Mouse (Mus musculus) kidney, embryonic 16.5 days (tissue): Measurements from ENCODE around the gene Trim34a. TPM values are rescaled to one million over a fixed set of nuclear protein-coding genes. Genes with fewer than 3 reads are reported as not detected.
A peak's percentile ranks its signal among the peaks of the same experiment; 100 is the strongest.
"Not testable (repeated sequence)": the region's sequence is repeated elsewhere in the genome, so short reads cannot be mapped to it uniquely, and the experiment has no call there.

Experiments used
- ATAC-seq: fragments of 200-750 bp; cut with Nextera tagmentation; 2 replicates; pipeline ENCODE4 v1.8.0; 2017; ENCODE audit warnings: moderate TSS enrichment; ENCODE audit not compliant: low FRiP score, low TSS enrichment
- H3K27ac ChIP-seq: fragments of 300-500 bp; sonication (generic); 2 replicates; pipeline ENCODE4 v1.5.1; 2014; ENCODE audit warnings: low read length
- H3K27me3 ChIP-seq: fragments of 300-500 bp; sonication (generic); 2 replicates; pipeline ENCODE4 v1.6.1; 2014; ENCODE audit warnings: low read length, control low read depth, mixed read lengths; ENCODE audit not compliant: insufficient read depth
- H3K36me3 ChIP-seq: fragments of 300-500 bp; sonication (generic); 2 replicates; pipeline ENCODE4 v1.6.1; 2014; ENCODE audit warnings: low read length, control low read depth, mixed read lengths; ENCODE audit not compliant: insufficient read depth
- H3K4me1 ChIP-seq: fragments of 300-500 bp; sonication (generic); 2 replicates; pipeline ENCODE4 v1.6.1; 2014; ENCODE audit warnings: low read length, control low read depth, mixed read lengths; ENCODE audit not compliant: insufficient read depth
- H3K4me2 ChIP-seq: fragments of 300-500 bp; sonication (generic); replicated peaks from 2 replicates; pipeline ENCODE4 v1.6.1; 2014; ENCODE audit warnings: low read depth, low read length
- H3K4me3 ChIP-seq: fragments of 300-500 bp; sonication (generic); 2 replicates; pipeline ENCODE4 v1.5.1; 2014; ENCODE audit warnings: mild to moderate bottlenecking, low read length
- H3K9ac ChIP-seq: fragments of 300-500 bp; sonication (generic); replicated peaks from 2 replicates; pipeline ENCODE4 v1.6.1; 2014; ENCODE audit warnings: low read length
- H3K9me3 ChIP-seq: fragments of 300-500 bp; sonication (generic); 2 replicates; pipeline ENCODE4 v1.6.1; 2016; ENCODE audit warnings: low read length, control low read depth
- WGBS: fragments of 180-500 bp; shearing (Covaris S2); extraction: QIAGEN DNeasy Blood & Tissue Kit; methylation state at CpG from one replicate; pipeline ENCODE4 v1.1.7; 2014; 5-methylcytosine and 5-hydroxymethylcytosine counted together
- polyA plus RNA-seq: library from polyadenylated mRNA; unstranded; fragments of >200 nt; fragmentation: Nextera tagmentation; extraction: Ambion mirVana; gene quantifications from 2 replicates; pipeline ENCODE4 v1.2.1, GENCODE M21; 2015

Gene Trim34a
- polyA plus RNA-seq, 1 experiment from 2014 or later = 2.5 TPM

- 0 out of 2 replicates have a peak, but pooled peaks cover 4% of the 10 kb centered on the region for H3K4me1 ChIP-seq
- no peaks in the 10 kb centered on the region for H3K9me3 ChIP-seq
- H3K27ac ChIP-seq = no peak overlapping the region
- H3K27me3 ChIP-seq = no peaks in the 10 kb centered on the region
- no peak for ATAC-seq
- no peak overlapping the region for H3K4me3 ChIP-seq
- H3K36me3 ChIP-seq = no peaks in the 10 kb centered on the region
- H3K4me2 ChIP-seq = peak overlapping the region; percentile 62; the same call in 1 of the 2 replicates
- no peak overlapping the region for H3K9ac ChIP-seq
- WGBS = 60% methylated on average over 1 of the region's 1 CpGs
These were observed 641 bp upstream of the Trim34a start for GRCm38 (mm10) chr7:104243616-104244015.

GRCm38 (mm10) chr7:104260380-104260779, 16.1 kb downstream of the Trim34a start:
- not testable (repeated sequence) for H3K27me3 ChIP-seq, H3K27ac ChIP-seq, H3K36me3 ChIP-seq, ATAC-seq, H3K4me2 ChIP-seq, H3K9ac ChIP-seq, H3K4me1 ChIP-seq, H3K4me3 ChIP-seq, H3K9me3 ChIP-seq
- 85% methylated on average over 4 of the region's 4 CpGs for WGBS

GRCm38 (mm10) chr7:104265335-104265734, 21.1 kb downstream of the Trim34a start:
- H3K4me3 ChIP-seq, H3K9me3 ChIP-seq, H3K36me3 ChIP-seq, ATAC-seq, H3K9ac ChIP-seq, H3K27ac ChIP-seq, H3K27me3 ChIP-seq, H3K4me2 ChIP-seq, H3K4me1 ChIP-seq: not testable (repeated sequence)
- WGBS = 82% methylated on average over 3 of the region's 5 CpGs

DNA sequence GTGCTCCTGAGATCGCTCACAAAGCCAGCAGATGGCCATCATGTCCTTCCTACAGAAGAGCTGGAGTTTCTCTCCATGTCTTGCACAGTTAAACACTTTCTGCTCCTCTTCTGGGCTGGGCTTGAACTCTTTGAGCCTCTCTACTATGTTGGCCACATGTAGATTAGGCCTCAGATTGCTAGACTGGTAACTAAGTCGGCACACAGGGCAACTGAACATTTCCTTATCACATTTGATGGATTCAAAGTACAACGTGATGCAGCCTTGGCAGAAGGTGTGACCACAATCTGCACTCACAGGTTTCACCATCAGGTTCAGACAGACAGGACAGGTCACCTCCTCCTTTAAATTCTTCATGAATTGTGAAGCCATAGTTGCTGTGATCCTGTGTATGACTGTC, 35.1 kb downstream of the Trim34a start:
- not testable (repeated sequence) for H3K27ac ChIP-seq, H3K4me2 ChIP-seq, H3K36me3 ChIP-seq, H3K9me3 ChIP-seq, H3K4me3 ChIP-seq, ATAC-seq, H3K9ac ChIP-seq, H3K4me1 ChIP-seq, H3K27me3 ChIP-seq
- 70% methylated on average over 3 of the region's 3 CpGs for WGBS

DNA sequence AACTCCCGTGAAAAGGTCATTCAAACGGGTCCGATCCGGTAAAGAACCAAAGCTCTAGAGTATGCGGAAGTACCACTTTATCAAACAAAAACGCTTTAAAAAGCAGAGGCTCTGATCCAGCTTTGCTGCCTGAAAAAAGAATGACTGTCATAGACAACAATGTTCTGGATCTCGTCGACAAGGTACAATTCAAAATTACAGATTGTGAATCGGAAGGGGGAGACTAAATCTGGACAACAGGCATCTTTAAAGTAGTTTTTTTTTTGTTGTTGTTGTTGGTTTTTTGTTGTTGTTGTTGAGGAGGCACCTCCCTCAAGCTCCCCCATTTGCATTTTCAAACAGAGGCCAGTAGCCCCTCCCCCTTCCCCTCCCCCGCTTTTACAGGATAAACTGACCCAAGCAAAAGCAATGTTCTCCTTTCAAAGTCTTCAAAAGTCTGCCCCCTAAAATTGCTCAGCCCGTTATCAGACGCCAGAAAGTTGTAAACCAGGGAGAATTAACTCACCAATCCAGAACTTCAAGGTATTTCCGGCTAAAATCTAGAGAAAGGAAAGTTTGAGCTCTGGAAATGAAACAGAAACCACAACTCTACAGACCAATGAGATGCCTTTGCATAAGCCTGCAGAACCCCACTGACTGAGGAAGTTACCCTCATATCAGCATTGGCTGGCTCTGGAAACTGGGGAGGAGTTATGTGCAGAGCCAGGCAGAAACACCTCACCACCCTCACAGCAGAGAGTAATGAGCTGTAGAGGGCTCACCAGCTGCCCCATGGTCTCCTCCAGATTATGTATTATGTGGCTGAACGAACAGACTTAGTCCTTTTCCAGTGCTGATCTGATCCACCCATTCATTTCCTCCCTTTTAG, 43.6 kb downstream of the Trim34a start, which contains the start of gene Trim5:
TSS of gene Trim5 (minus strand) at position 519 of the 868 bp plus-strand sequence.
- Histone ChIP-seq H3K4me2 (peak within 1 kb of the TSS; percentile 42), H3K4me3 (peak within 1 kb of the TSS; percentile 24)
- H3K9me3 ChIP-seq, H3K27ac ChIP-seq, H3K9ac ChIP-seq, H3K4me1 ChIP-seq, H3K27me3 ChIP-seq, H3K36me3 ChIP-seq: not testable (repeated sequence)
- WGBS = 38% methylated on average over 14 of the region's 14 CpGs
- ATAC-seq = peak; percentile 96

- no peaks in the 10 kb centered on the region for H3K36me3 ChIP-seq
- no peak overlapping the region for H3K4me3 ChIP-seq
- no peaks in the 10 kb centered on the region for H3K27me3 ChIP-seq
- no peak overlapping the region for H3K27ac ChIP-seq
- no peak overlapping the region for H3K9ac ChIP-seq
- H3K4me1 ChIP-seq = no peaks in the 10 kb centered on the region
- 97% methylated on average over 1 of the region's 1 CpGs for WGBS
- H3K9me3 ChIP-seq = no peaks in the 10 kb centered on the region; the same call in 1 of the 2 replicates
- no peak overlapping the region for H3K4me2 ChIP-seq
- no peak for ATAC-seq
These were observed 46.4 kb downstream of the Trim34a start for GRCm38 (mm10) chr7:104290641-104291040.

- Histone ChIP-seq H3K9ac (no peak overlapping the region), H3K4me2 (no peak overlapping the region), H3K36me3 (no peaks in the 10 kb centered on the region), H3K4me1 (no peaks in the 10 kb centered on the region), H3K27me3 (no peaks in the 10 kb centered on the region), H3K27ac (no peak overlapping the region), H3K9me3 (no peaks in the 10 kb centered on the region; the same call in 1 of the 2 replicates), H3K4me3 (no peak overlapping the region)
- no peak for ATAC-seq
- 86% methylated on average over 5 of the region's 5 CpGs for WGBS
These were observed 47.6 kb downstream of the Trim34a start for GRCm38 (mm10) chr7:104291638-104292400.

Other genes with a start within 250 kb of the Trim34a start
- gene Olfr638, start 245.7 kb upstream of the Trim34a start, polyA plus RNA-seq = not detected in 2 replicates
- not detected in 2 replicates for gene Olfr639, start 227.2 kb upstream of the Trim34a start, polyA plus RNA-seq
- gene Olfr640, start 218.9 kb upstream of the Trim34a start, polyA plus RNA-seq = not detected in 2 replicates
- gene Olfr641, start 209.0 kb upstream of the Trim34a start, polyA plus RNA-seq = not detected in 2 replicates
- gene Olfr642, start 191.8 kb upstream of the Trim34a start, polyA plus RNA-seq = not detected in 2 replicates
- not detected in 2 replicates for gene 4930516K23Rik, start 183.0 kb upstream of the Trim34a start, polyA plus RNA-seq
- gene Olfr644, start 172.6 kb upstream of the Trim34a start, polyA plus RNA-seq = not detected in 2 replicates
- gene Olfr645, start 159.0 kb upstream of the Trim34a start, polyA plus RNA-seq = not detected in 2 replicates
- gene Olfr646, start 139.6 kb upstream of the Trim34a start, polyA plus RNA-seq = not detected in 2 replicates
- not detected in 2 replicates for gene Ubqln5, start 114.6 kb upstream of the Trim34a start, polyA plus RNA-seq
- gene Olfr643, start 107.1 kb upstream of the Trim34a start, polyA plus RNA-seq = not detected in 2 replicates
- gene Ubqln3, start 101.2 kb upstream of the Trim34a start, polyA plus RNA-seq = not detected in 2 replicates
- not detected in 2 replicates for gene Ubqlnl, start 93.9 kb upstream of the Trim34a start, polyA plus RNA-seq
- not detected in 2 replicates for gene Olfm5, start 79.6 kb upstream of the Trim34a start, polyA plus RNA-seq
- 0.15 and 0.19 TPM in 2 replicates for gene Olfr648, start 61.1 kb upstream of the Trim34a start, polyA plus RNA-seq
- gene Olfr649, start 48.5 kb upstream of the Trim34a start, polyA plus RNA-seq = not detected in 2 replicates
- gene Trim6, start 25.7 kb upstream of the Trim34a start, polyA plus RNA-seq = 2.3 and 2.6 TPM in 2 replicates
- 0.22 and 0.37 TPM in 2 replicates for gene Trim5, start 43.6 kb downstream of the Trim34a start, polyA plus RNA-seq
- gene Trim12a, start 71.0 kb downstream of the Trim34a start, polyA plus RNA-seq = 6.1 TPM in 2 replicates
- gene Trim34b, start 85.0 kb downstream of the Trim34a start, polyA plus RNA-seq = 0.27 TPM in 1 of 2 replicates, not detected in the other
- gene Trim12c, start 108.9 kb downstream of the Trim34a start, polyA plus RNA-seq = 2.8 and 3.0 TPM in 2 replicates
- gene Trim30b, start 125.4 kb downstream of the Trim34a start, polyA plus RNA-seq = 0.09 and 0.12 TPM in 2 replicates
- gene Trim30c, start 156.4 kb downstream of the Trim34a start, polyA plus RNA-seq = 0.13 and 0.21 TPM in 2 replicates
- 1.2 and 1.5 TPM in 2 replicates for gene Trim30a, start 220.7 kb downstream of the Trim34a start, polyA plus RNA-seq